Mouse (Mus musculus) liver, postnatal 0 days (tissue): ENCODE results near the gene Apln.

Experiments used
- CTCF ChIP-seq: sonication (generic); IDR thresholded peaks from 2 replicates; pipeline ENCODE4 v1.5.1; 2016; ENCODE audit warnings: antibody characterized with exemption, low read depth
- EP300 ChIP-seq: IDR thresholded peaks from 2 replicates; pipeline ENCODE4 v1.6.1; 2016; ENCODE audit warnings: antibody characterized with exemption, low read depth, mild to moderate bottlenecking

DNA sequence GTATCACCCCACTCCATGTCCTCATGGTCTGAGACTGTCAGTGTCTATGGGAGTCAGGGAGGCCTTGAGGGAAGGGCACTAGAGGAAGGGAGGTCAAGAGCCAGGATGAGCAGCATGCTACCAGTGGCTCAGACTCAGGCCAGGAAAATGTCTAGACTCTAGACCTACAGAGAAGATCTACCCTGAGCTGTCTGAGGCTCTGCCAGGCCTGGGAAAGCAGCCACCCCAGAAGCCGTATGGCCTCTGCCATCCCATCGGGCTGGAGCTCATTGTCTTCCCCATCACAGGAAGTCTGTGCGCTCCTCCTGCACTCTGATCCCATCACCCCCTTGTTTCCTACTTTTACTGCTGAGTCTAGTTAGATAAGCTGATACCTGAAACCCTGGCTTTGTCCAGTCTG is 4.1 kb downstream of the Apln start:
- TF ChIP-seq CTCF (no peak), EP300 (no peak)
